8 mouse cellular contexts compared by ENCODE assay signal in the genomic region with DNA sequence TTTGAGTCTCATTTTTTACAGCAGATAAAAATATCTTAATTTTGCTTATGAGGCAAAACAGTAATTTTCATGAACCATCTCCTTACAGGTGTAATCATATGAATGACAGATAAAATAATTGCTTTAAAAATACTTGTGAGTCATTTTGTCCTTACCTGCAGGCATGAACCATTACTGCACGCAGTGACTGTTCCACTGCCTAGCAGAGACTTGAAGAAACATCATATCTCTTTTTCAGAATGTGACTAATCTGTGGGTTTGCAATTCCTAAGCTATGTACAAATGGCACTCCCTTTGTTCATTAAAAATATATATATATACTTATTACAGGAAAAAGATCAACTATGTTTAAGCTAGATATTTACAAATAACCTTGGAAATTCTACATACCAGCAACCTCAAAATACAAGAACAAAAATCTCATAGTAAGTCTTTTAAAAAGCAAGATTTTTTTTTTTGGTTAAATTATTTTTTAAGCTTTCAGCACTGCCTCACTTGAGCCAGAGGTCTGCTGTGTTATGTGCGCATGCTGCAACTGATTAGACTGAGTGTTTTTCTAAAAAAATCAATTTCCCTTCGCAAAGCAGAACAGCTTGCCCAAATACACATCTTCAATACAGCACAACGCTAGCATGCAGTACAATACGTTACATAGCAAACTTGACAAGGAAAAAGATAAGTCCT.
DNase-seq lines count a peak whose midpoint lies in the region; ATAC-seq and TF ChIP-seq lines count a peak whose summit lies in the region.

No protein-coding gene starts in this region.

- H3K9me3 ChIP-seq in kidney, embryonic 16.5 days (ENCODE audit: low read length), result no peaks in the 10 kb centered on the region
- H3K9me3 ChIP-seq in intestine, embryonic 14.5 days (ENCODE audit: control insufficient read depth, low read length), result no peaks in the 10 kb centered on the region

- no peaks in the 10 kb centered on the region for H3K27me3 ChIP-seq in kidney, embryonic 16.5 days (ENCODE audit: insufficient read depth, low read length)
- H3K27me3 ChIP-seq in intestine, embryonic 14.5 days (replicated peaks; ENCODE audit: control insufficient read depth, insufficient read depth, low read length), result no peaks in the 10 kb centered on the region
- no peaks in the 10 kb centered on the region for H3K27me3 ChIP-seq in myocyte (ENCODE audit: control insufficient read depth, insufficient read depth, insufficient read length)
- H3K27me3 ChIP-seq in thymus, adult 2 months (ENCODE audit: control insufficient read depth, insufficient read depth, low read length), result no peaks in the 10 kb centered on the region

- H3K36me3 ChIP-seq in kidney, embryonic 16.5 days (ENCODE audit: insufficient read depth, low read length), result 0 out of 2 replicates have a peak, but pooled peaks cover 3% of the 10 kb centered on the region
- no peaks in the 10 kb centered on the region for H3K36me3 ChIP-seq in intestine, embryonic 14.5 days (ENCODE audit: control insufficient read depth, insufficient read depth, low read length)
- no peaks in the 10 kb centered on the region for H3K36me3 ChIP-seq in myocyte (ENCODE audit: control insufficient read depth, insufficient read depth)
- no peaks in the 10 kb centered on the region for H3K36me3 ChIP-seq in thymus, adult 2 months (ENCODE audit: control insufficient read depth, insufficient read depth, low read length)

- H3K27ac ChIP-seq in kidney, embryonic 16.5 days (ENCODE audit: low read length), result peak overlapping the region; percentile 87
- peak overlapping the region; percentile 94 for H3K27ac ChIP-seq in brown adipose tissue, adult 24 weeks (replicated peaks; ENCODE audit: low read depth, low read length)
- H3K27ac ChIP-seq in intestine, embryonic 14.5 days (ENCODE audit: low read depth), result peak overlapping the region; percentile 82
- H3K27ac ChIP-seq in thymus, adult 2 months (ENCODE audit: control insufficient read depth, insufficient read depth, low read length), result no peak overlapping the region; the same call in 1 of the 2 replicates

- H3K4me1 ChIP-seq in kidney, embryonic 16.5 days (ENCODE audit: insufficient read depth, low read length), result peaks cover 3% of the 10 kb centered on the region; the same call in 1 of the 2 replicates
- H3K4me1 ChIP-seq in brown adipose tissue, adult 24 weeks (ENCODE audit: control insufficient read depth, insufficient read depth, insufficient read length, low read length), result peaks cover 3% of the 10 kb centered on the region
- peaks cover 10% of the 10 kb centered on the region; the same call in 1 of the 2 replicates for H3K4me1 ChIP-seq in intestine, embryonic 14.5 days (replicated peaks; ENCODE audit: control insufficient read depth, insufficient read depth, low read length)
- peaks cover 2% of the 10 kb centered on the region for H3K4me1 ChIP-seq in thymus, adult 2 months (replicated peaks; ENCODE audit: control insufficient read depth, insufficient read depth, low read length)

- peak overlapping the region; percentile 59 for H3K4me2 ChIP-seq in kidney, embryonic 16.5 days (replicated peaks; ENCODE audit: low read depth, low read length)
- peak overlapping the region; percentile 77 for H3K4me2 ChIP-seq in intestine, embryonic 14.5 days (ENCODE audit: low read length)
- H3K4me2 ChIP-seq in myocyte (ENCODE audit: low read depth), result peak overlapping the region; percentile 90

- 32% methylated on average over 5 of the region's 5 CpGs for WGBS in kidney, embryonic 16.5 days
- WGBS in intestine, embryonic 14.5 days, result 20% methylated on average over 5 of the region's 5 CpGs
- 6% methylated on average over 5 of the region's 5 CpGs for WGBS in thymus, adult 2 months

- peak overlapping the region; percentile 66 for H3K9ac ChIP-seq in kidney, embryonic 16.5 days (replicated peaks; ENCODE audit: low read length)
- peak overlapping the region; percentile 53 for H3K9ac ChIP-seq in intestine, embryonic 14.5 days (ENCODE audit: low read length)

- peak overlapping the region; percentile 59 for H3K4me3 ChIP-seq in kidney, embryonic 16.5 days (ENCODE audit: low read length)
- H3K4me3 ChIP-seq in brown adipose tissue, adult 24 weeks (ENCODE audit: insufficient read depth, low read depth, low read length), result peak overlapping the region; percentile 74
- H3K4me3 ChIP-seq in intestine, embryonic 14.5 days (ENCODE audit: low read depth, low read length), result peak overlapping the region; percentile 65
- peak overlapping the region; percentile 32 for H3K4me3 ChIP-seq in myocyte
- no peak overlapping the region for H3K4me3 ChIP-seq in thymus, adult 2 months (ENCODE audit: control insufficient read depth, insufficient read depth, low read length)

- no peak for ATAC-seq in kidney, embryonic 16.5 days (ENCODE audit: low FRiP score, low TSS enrichment)
- peak; percentile 62; the same call in 1 of the 2 replicates for ATAC-seq in intestine, embryonic 14.5 days (replicated peaks; ENCODE audit: low FRiP score, low TSS enrichment, low read depth)

- TF ChIP-seq POLR2A in myocyte (IDR thresholded peaks at IDR 0.05; ENCODE audit: insufficient read length, low read depth), result no peak
- TF ChIP-seq POLR2A in thymus, adult 2 months (IDR thresholded peaks at IDR 0.05; ENCODE audit: control insufficient read depth, extremely low read depth, insufficient read depth, low read length, poor library complexity), result no peak

- no peak for TF ChIP-seq CTCF in thymus, adult 2 months (IDR thresholded peaks at IDR 0.05; ENCODE audit: borderline replicate concordance, control insufficient read depth, extremely low read depth, insufficient read depth, low read length, poor library complexity)

- peaks cover 36% of the 10 kb centered on the region for H3K79me2 ChIP-seq in myocyte (ENCODE audit: control insufficient read depth, insufficient read depth)

- no peak overlapping the region for H3ac ChIP-seq in myocyte (ENCODE audit: control insufficient read depth, insufficient read length)

- DNase-seq in kidney, adult 9 months, result no peak
- DNase-seq in intestine, embryonic 14.5 days (ENCODE audit: low spot score), result no peak
- no peak for DNase-seq in spleen, postnatal 14 days (ENCODE audit: low spot score in 2 of 2)
- DNase-seq in thymus, adult 2 months, result no peak
- DNase-seq in testis, postnatal 10 days (ENCODE audit: low spot score), result no peak

TF ChIP-seq in myocyte, 11 proteins besides CTCF, POLR2A, EP300 and RAD21:
- TF ChIP-seq E2F4 (IDR thresholded peaks at IDR 0.05; ENCODE audit: insufficient read depth) (no peak), CEBPB (IDR thresholded peaks at IDR 0.05; ENCODE audit: insufficient read depth, poor library complexity, severe bottlenecking) (no peak), MYOD1 (IDR thresholded peaks at IDR 0.05; ENCODE audit: control insufficient read depth in 1 of 3, insufficient read length in 2 of 3, low read depth in 2 of 3) (no peak), POLR2AphosphoS2 (IDR thresholded peaks at IDR 0.05; ENCODE audit: insufficient read length, low read depth) (no peak), REST (IDR thresholded peaks at IDR 0.05; ENCODE audit: insufficient read depth, insufficient read length) (no peak), MAX (IDR thresholded peaks at IDR 0.05; ENCODE audit: low read depth) (no peak), SRF (IDR thresholded peaks at IDR 0.05; ENCODE audit: control insufficient read depth, insufficient read length, low read depth) (no peak), TCF12 (IDR thresholded peaks at IDR 0.05; ENCODE audit: insufficient read depth, poor library complexity, severe bottlenecking) (no peak), MYOG (IDR thresholded peaks at IDR 0.05; ENCODE audit: control insufficient read depth in 1 of 3, insufficient read depth in 1 of 3, insufficient read length in 2 of 3, low read depth in 2 of 3) (no peak), USF1 (IDR thresholded peaks at IDR 0.05; ENCODE audit: low read depth) (no peak), TCF3 (IDR thresholded peaks at IDR 0.05; ENCODE audit: insufficient read length, low read depth) (no peak)
